Mouse (Mus musculus) liver, embryonic 16.5 days (tissue): ENCODE measurements around the gene Maml3. TPM values are rescaled to one million over a fixed set of nuclear protein-coding genes. Genes with fewer than 3 reads are reported as not detected.

Experiments
- ATAC-seq: fragments of 200-750 bp; cut with Nextera tagmentation; 2 replicates; pipeline ENCODE4 v1.8.0; 2017; ENCODE audit warnings: low read depth, mild to moderate bottlenecking, moderate number of reproducible peaks, moderate library complexity
- H3K27ac ChIP-seq: fragments of 300-500 bp; sonication (generic); 2 replicates; pipeline ENCODE4 v1.5.1; 2014; ENCODE audit warnings: mild to moderate bottlenecking, low read length
- H3K27me3 ChIP-seq: fragments of 300-500 bp; sonication (generic); 2 replicates; pipeline ENCODE4 v1.6.1; 2014; ENCODE audit warnings: low read depth, low read length, mixed read lengths; ENCODE audit not compliant: control insufficient read depth, insufficient read depth
- H3K36me3 ChIP-seq: fragments of 300-500 bp; sonication (generic); 2 replicates; pipeline ENCODE4 v1.6.1; 2014; ENCODE audit warnings: mild to moderate bottlenecking; ENCODE audit not compliant: control insufficient read depth, insufficient read depth
- H3K4me1 ChIP-seq: fragments of 300-500 bp; sonication (generic); 2 replicates; pipeline ENCODE4 v1.6.1; 2014; ENCODE audit warnings: low read depth, low read length, mixed read lengths; ENCODE audit not compliant: control insufficient read depth
- H3K4me2 ChIP-seq: fragments of 300-500 bp; sonication (generic); 2 replicates; pipeline ENCODE4 v1.6.1; 2014; ENCODE audit warnings: low read depth, low read length, mixed read lengths
- H3K4me3 ChIP-seq: fragments of 300-500 bp; sonication (generic); 2 replicates; pipeline ENCODE4 v1.5.1; 2014; ENCODE audit warnings: low read depth, mild to moderate bottlenecking, low read length
- H3K9ac ChIP-seq: fragments of 300-500 bp; sonication (generic); 2 replicates; pipeline ENCODE4 v1.6.1; 2014; ENCODE audit warnings: low read depth, low read length
- H3K9me3 ChIP-seq: fragments of 300-500 bp; sonication (generic); replicated peaks from 2 replicates; pipeline ENCODE4 v1.6.1; 2016; ENCODE audit warnings: low read length; ENCODE audit not compliant: control insufficient read depth
- WGBS: fragments of 180-500 bp; shearing (Covaris S2); extraction: QIAGEN DNeasy Blood & Tissue Kit; methylation state at CpG from one replicate; pipeline ENCODE4 v1.1.7; 2014; ENCODE audit not compliant: insufficient replicate concordance; 5-methylcytosine and 5-hydroxymethylcytosine counted together
- polyA plus RNA-seq: library from polyadenylated mRNA; unstranded; fragments of >200 nt; fragmentation: Nextera tagmentation; extraction: Ambion mirVana; gene quantifications from 2 replicates; pipeline ENCODE4 v1.2.1, GENCODE M21; 2015

Gene Maml3
- polyA plus RNA-seq, 1 experiment from 2014 or later = 0.78 TPM

GRCm38 (mm10) chr3:51636700-51637099 is 468.2 kb downstream of the Maml3 start:
- Histone ChIP-seq H3K27ac (no peak overlapping the region), H3K27me3 (no peaks in the 10 kb centered on the region), H3K9ac (no peak overlapping the region), H3K9me3 (no peaks in the 10 kb centered on the region), H3K4me2 (peak overlapping the region; percentile 24), H3K4me3 (peak overlapping the region; percentile 40), H3K36me3 (no peaks in the 10 kb centered on the region), H3K4me1 (no peaks in the 10 kb centered on the region)
- 37% methylated on average over 20 of the region's 20 CpGs for WGBS
- no peak; the same call in 1 of the 2 replicates for ATAC-seq

GRCm38 (mm10) chr3:51635960-51636359 is 468.9 kb downstream of the Maml3 start:
- Histone ChIP-seq H3K4me3 (no peak overlapping the region), H3K27ac (no peak overlapping the region), H3K27me3 (no peaks in the 10 kb centered on the region), H3K36me3 (no peaks in the 10 kb centered on the region), H3K9ac (no peak overlapping the region), H3K4me2 (no peak overlapping the region), H3K9me3 (no peaks in the 10 kb centered on the region), H3K4me1 (no peaks in the 10 kb centered on the region)
- ATAC-seq = no peak
- 52% methylated on average over 2 of the region's 2 CpGs for WGBS

Other genes with a start within 250 kb of the Maml3 start
- gene Foxo1, start 163.3 kb upstream of the Maml3 start, polyA plus RNA-seq = 1.5 and 2.2 TPM in 2 replicates